Mouse (Mus musculus): ENCODE data around the gene Pde6h.

- TF ChIP-seq CTCF (IDR thresholded peaks at IDR 0.05; ENCODE audit: control insufficient read depth, insufficient read depth, insufficient replicate concordance, low read depth, low read length) (no peak), POLR2A (IDR thresholded peaks at IDR 0.05; ENCODE audit: control insufficient read depth, low read depth, low read length) (no peak)
Observed at GRCm38 (mm10) chr6:136943392-136943791, 19.8 kb downstream of the Pde6h start.

Measured in testis, adult 2 months (tissue).